Mouse (Mus musculus) intestine, embryonic 16.5 days (tissue): ENCODE measurements at regions not wholly inside any gene's neighbourhood (a gene's known extent, or its start where the extent isn't known, plus 50 kb on each side); places are given as distances from the start of the nearest gene placed in this dataset.
A peak's percentile ranks its signal among the peaks of the same experiment; 100 is the strongest.
"Not testable (repeated sequence)": the region's sequence is repeated elsewhere in the genome, so short reads cannot be mapped to it uniquely, and the experiment has no call there.

ENCODE experiments used
- ATAC-seq: fragments of 200-750 bp; cut with Nextera tagmentation; 2 replicates; pipeline ENCODE4 v1.8.0; 2017; ENCODE audit warnings: moderate TSS enrichment, moderate library complexity
- H3K27ac ChIP-seq: fragments of 300-500 bp; sonication (generic); 2 replicates; pipeline ENCODE4 v1.5.1; 2014; ENCODE audit warnings: mild to moderate bottlenecking, low read length
- H3K27me3 ChIP-seq: fragments of 300-500 bp; sonication (generic); replicated peaks from 2 replicates; pipeline ENCODE4 v1.6.1; 2014; ENCODE audit warnings: low read length, control low read depth, mixed read lengths; ENCODE audit not compliant: control insufficient read depth, insufficient read depth
- H3K36me3 ChIP-seq: fragments of 300-500 bp; sonication (generic); 2 replicates; pipeline ENCODE4 v1.6.1; 2014; ENCODE audit warnings: low read length, control low read depth; ENCODE audit not compliant: control insufficient read depth, insufficient read depth
- H3K4me1 ChIP-seq: fragments of 300-500 bp; sonication (generic); 2 replicates; pipeline ENCODE4 v1.6.1; 2014; ENCODE audit warnings: low read length, control low read depth, mixed read lengths; ENCODE audit not compliant: control insufficient read depth, insufficient read depth
- H3K4me2 ChIP-seq: fragments of 300-500 bp; sonication (generic); 2 replicates; pipeline ENCODE4 v1.6.1; 2014; ENCODE audit warnings: low read depth, low read length, control low read depth
- H3K4me3 ChIP-seq: fragments of 300-500 bp; sonication (generic); 2 replicates; pipeline ENCODE4 v1.5.1; 2014; ENCODE audit warnings: mild to moderate bottlenecking, low read length
- H3K9ac ChIP-seq: fragments of 300-500 bp; sonication (generic); 2 replicates; pipeline ENCODE4 v1.6.1; 2014; ENCODE audit warnings: low read depth, low read length
- H3K9me3 ChIP-seq: fragments of 300-500 bp; sonication (generic); 2 replicates; pipeline ENCODE4 v1.6.1; 2016; ENCODE audit warnings: low read length, control low read depth; ENCODE audit not compliant: control insufficient read depth
- WGBS: fragments of 180-500 bp; shearing (Covaris S2); extraction: QIAGEN DNeasy Blood & Tissue Kit; methylation state at CpG from one replicate; pipeline ENCODE4 v1.1.7; 2014; 5-methylcytosine and 5-hydroxymethylcytosine counted together

DNA sequence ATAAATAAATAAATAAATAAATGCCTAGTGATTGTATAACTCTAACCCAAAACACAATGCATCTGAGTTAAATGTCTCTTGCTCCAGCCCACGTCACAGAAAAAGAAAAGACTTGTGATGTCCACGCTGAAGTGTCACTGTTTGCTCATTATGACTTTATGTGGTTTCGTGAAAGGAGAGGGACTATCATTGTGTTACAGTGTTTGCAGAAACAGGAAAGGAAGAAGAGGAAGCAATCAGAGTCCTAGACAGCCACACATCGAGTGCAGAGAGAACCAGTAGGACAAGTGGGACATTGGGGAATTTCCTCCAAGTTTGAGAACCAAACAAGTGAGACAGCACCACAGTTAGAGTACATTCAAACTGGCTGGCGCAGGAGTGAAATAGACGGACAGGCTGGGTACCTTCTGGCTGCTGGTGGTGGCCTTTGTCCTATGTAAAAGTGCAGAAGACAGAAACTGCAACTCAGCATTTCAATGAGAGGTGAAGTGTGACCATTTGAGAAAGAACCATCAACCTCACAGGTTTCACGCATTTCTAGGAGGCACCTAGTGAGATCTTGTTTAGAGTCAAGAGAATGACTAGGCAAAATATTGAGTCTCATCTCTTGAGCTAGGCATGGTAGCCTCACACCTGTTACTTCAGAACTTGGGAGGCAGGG, 59.6 kb downstream of the Fasl start:
- no peaks in the 10 kb centered on the region for H3K9me3 ChIP-seq
- no peak overlapping the region for H3K9ac ChIP-seq
- 85% methylated on average over 7 of the region's 7 CpGs for WGBS
- no peak overlapping the region for H3K4me3 ChIP-seq
- no peak for ATAC-seq
- no peaks in the 10 kb centered on the region for H3K4me1 ChIP-seq
- H3K27me3 ChIP-seq, result no peaks in the 10 kb centered on the region
- no peak overlapping the region for H3K27ac ChIP-seq
- H3K36me3 ChIP-seq, result no peaks in the 10 kb centered on the region
- H3K4me2 ChIP-seq, result no peak overlapping the region

DNA sequence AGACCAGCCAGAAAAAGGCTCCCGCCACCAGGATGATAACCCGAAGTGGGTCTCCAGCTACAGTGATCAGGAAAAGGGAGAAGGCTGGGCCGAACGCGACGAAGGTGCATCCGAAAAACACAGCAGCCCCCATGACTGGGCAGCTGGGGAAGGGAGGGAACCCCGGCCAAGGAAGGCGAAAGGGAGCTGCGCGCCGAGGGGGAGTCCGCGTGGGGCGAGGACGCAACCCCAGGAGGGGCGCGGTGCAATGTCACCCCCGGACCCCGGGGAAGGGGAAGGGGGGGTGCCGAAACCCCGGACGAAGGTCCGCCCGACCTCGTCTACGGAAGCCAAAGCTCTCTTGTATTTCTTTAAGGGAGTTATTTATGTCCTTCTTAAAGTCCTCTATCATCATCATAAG, 60.9 kb downstream of the Fasl start:
- 81% methylated on average over 9 of the region's 27 CpGs for WGBS
- not testable (repeated sequence) for H3K4me1 ChIP-seq, H3K4me2 ChIP-seq, H3K36me3 ChIP-seq, H3K9ac ChIP-seq, H3K27me3 ChIP-seq, H3K27ac ChIP-seq, H3K9me3 ChIP-seq, H3K4me3 ChIP-seq
- peak; percentile 50 for ATAC-seq

DNA sequence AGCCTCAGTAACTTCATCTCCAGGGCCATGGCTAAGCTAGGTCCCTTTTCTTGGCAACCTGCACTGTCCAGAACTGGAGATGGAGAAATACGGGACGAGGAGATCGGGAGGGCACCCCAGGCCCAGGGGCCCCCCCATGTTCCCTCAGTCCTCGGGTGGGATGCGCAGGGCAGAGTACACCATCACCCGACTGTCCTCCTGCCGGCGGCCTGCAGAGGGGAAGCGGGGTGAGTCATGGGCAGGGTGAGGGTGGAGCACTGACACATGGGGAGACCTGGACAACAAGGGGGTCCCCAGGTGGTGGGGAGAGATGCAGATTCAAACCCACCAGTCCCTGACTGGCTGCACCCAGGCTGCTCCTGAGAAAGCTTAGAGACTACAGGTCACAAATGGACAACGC, 62.2 kb downstream of the Fasl start:
- H3K4me3 ChIP-seq, H3K9ac ChIP-seq, H3K27ac ChIP-seq, H3K36me3 ChIP-seq, ATAC-seq, H3K9me3 ChIP-seq, H3K4me2 ChIP-seq, H3K4me1 ChIP-seq, H3K27me3 ChIP-seq: not testable (repeated sequence)
- WGBS, result no CpG with 5 or more reads among the region's 10 CpGs

DNA sequence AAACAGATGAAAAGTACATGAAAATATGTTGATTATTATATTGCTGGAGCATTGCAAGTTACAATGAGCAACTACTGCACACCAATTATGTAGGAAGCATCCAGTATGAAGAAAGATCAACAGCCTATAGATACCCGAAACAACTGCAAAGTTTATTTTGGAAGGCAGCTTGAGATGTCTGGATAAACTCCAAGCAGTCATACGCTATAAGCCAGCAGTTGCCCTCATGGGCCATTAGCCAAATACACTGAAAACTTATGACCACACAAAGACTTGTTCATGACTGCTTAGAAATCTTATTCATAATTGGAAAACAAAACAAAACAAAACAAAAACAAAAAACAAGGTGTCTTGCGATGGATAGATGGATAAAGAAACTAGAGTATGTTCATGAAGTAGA, 68.4 kb downstream of the Fasl start:
- Histone ChIP-seq H3K4me3 (no peak overlapping the region), H3K4me2 (no peak overlapping the region), H3K36me3 (no peaks in the 10 kb centered on the region), H3K9me3 (no peaks in the 10 kb centered on the region), H3K27ac (no peak overlapping the region), H3K4me1 (0 out of 2 replicates have a peak, but pooled peaks cover 3% of the 10 kb centered on the region), H3K9ac (no peak overlapping the region), H3K27me3 (no peaks in the 10 kb centered on the region)
- 57% methylated on average over 3 of the region's 3 CpGs for WGBS
- no peak for ATAC-seq

DNA sequence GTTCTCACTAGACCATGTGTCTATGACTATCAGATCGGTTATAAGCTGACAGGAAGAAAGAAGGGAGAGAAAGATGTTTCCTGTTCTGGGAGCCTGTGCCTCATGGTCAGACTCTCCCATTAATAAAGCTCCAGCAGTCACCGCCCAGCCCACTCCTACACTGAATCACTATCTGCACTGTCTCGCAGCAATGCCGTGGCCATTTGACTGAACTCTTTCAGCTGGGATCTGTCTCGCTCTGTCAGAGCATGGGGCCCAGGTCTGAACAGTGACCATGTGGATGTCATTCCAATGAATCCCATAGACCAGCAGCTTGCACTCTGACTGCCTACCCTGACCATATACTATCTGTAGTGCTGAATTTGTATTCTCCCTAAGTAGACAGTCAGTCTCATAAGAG, 70.0 kb downstream of the Fasl start:
- H3K4me3 ChIP-seq, result no peak overlapping the region
- no peaks in the 10 kb centered on the region for H3K9me3 ChIP-seq
- no peak overlapping the region for H3K4me2 ChIP-seq
- ATAC-seq, result peak; percentile 77
- 0 out of 2 replicates have a peak, but pooled peaks cover 3% of the 10 kb centered on the region for H3K4me1 ChIP-seq
- no peaks in the 10 kb centered on the region for H3K27me3 ChIP-seq
- 15% methylated on average over 5 of the region's 5 CpGs for WGBS
- no peaks in the 10 kb centered on the region for H3K36me3 ChIP-seq
- no peak overlapping the region for H3K27ac ChIP-seq
- no peak overlapping the region for H3K9ac ChIP-seq

DNA sequence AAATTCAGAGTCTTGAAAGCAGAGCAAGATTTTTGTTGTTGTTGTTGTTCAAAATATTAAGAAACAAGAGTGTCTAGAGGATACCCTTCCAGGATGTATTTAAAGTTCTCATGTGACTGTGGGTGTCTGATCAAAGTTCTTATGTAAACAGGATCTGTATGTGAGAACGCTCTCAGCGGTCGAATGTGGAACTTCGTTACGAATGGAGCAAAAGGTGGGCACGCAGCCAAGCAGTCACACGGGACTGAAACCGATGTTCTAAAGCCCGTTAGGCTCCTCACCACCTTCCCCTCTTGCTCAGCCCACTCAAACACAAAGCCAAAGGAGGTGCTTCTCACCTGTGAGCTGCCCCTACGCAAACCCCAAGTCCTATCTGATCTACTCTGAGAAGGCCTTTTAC, 75.4 kb downstream of the Fasl start:
- WGBS, result 50% methylated on average over 10 of the region's 10 CpGs
- H3K27me3 ChIP-seq, result no peaks in the 10 kb centered on the region
- no peak overlapping the region for H3K4me3 ChIP-seq
- H3K27ac ChIP-seq, result no peak overlapping the region
- ATAC-seq, result no peak
- no peaks in the 10 kb centered on the region for H3K4me1 ChIP-seq
- no peaks in the 10 kb centered on the region for H3K36me3 ChIP-seq
- H3K9me3 ChIP-seq, result no peaks in the 10 kb centered on the region
- 0 out of 2 replicates have a peak overlapping the region, but pooled peaks have one; percentile 14 for H3K4me2 ChIP-seq
- no peak overlapping the region for H3K9ac ChIP-seq

DNA sequence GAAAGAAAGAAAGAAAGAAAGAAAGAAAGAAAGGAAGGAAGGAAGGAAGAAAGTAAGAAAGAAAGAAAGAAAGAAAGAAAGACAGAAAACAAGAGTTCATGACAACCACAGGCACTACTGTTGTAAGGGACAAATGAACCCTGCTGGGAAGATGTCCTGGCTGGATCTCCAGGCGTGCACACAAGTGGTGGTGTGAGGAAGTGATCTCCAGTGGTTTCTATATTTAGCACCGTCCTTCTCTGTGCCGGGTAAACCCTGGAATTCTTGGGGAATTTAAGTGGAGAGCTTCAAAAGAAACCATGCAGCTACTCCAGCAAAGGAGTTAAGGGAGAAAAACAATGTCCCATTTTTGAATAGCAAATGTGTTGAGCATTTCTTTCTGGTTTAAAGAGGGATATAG, 76.0 kb downstream of the Fasl start:
- no peak for ATAC-seq
- no peaks in the 10 kb centered on the region for H3K9me3 ChIP-seq
- H3K27ac ChIP-seq, result no peak overlapping the region
- 19% methylated on average over 3 of the region's 3 CpGs for WGBS
- H3K9ac ChIP-seq, result no peak overlapping the region
- H3K4me3 ChIP-seq, result no peak overlapping the region
- no peaks in the 10 kb centered on the region for H3K27me3 ChIP-seq
- no peaks in the 10 kb centered on the region for H3K4me1 ChIP-seq
- H3K4me2 ChIP-seq, result no peak overlapping the region
- no peaks in the 10 kb centered on the region for H3K36me3 ChIP-seq

DNA sequence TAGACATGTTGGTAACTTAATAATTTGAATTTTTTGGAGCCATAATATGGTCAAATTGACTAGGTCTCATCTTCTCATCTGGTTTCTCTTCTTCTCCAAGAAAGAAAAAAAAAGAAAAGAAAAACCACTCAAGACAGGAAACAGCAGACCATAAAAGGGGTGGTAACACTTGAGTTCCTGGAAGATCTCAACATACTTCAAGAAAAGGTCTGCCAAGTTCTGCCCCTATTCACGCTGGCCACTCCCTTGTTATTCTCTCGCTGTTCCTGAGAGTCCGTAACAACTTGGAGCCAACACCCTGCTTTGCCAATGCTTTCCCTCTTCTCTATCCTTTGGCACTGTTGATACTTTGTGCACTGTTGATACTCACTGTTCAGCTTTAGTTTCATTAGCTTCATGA, 81.2 kb downstream of the Fasl start:
- ATAC-seq, result no peak
- Histone ChIP-seq H3K4me2 (no peak overlapping the region), H3K4me1 (no peaks in the 10 kb centered on the region), H3K36me3 (no peaks in the 10 kb centered on the region), H3K27me3 (no peaks in the 10 kb centered on the region), H3K9me3 (no peaks in the 10 kb centered on the region), H3K9ac (no peak overlapping the region), H3K27ac (no peak overlapping the region), H3K4me3 (no peak overlapping the region)
- 61% methylated on average over 3 of the region's 3 CpGs for WGBS

DNA sequence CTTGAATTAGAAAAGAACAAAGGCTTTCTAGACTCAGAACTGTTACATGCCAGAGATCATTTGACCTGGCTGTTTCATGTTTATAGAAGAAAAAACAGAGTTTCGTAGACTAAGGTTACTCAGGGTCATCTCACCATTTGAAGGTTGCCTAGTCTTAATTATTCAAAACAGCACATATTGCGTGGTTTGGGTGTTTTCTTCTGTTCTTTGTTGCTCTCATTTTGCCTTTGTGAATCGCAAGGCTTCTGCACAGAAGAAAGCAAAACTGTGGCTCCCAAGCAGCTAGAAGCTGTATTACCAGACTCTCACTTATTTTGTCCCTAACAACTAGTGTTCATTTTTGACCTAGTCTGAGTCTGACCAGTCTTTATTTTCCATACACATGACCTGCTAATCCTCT, 83.3 kb downstream of the Fasl start:
- 75% methylated on average over 3 of the region's 3 CpGs for WGBS
- Histone ChIP-seq H3K4me3 (no peak overlapping the region), H3K9me3 (no peaks in the 10 kb centered on the region), H3K36me3 (no peaks in the 10 kb centered on the region), H3K27me3 (no peaks in the 10 kb centered on the region), H3K4me2 (no peak overlapping the region), H3K4me1 (no peaks in the 10 kb centered on the region), H3K27ac (no peak overlapping the region), H3K9ac (no peak overlapping the region)
- no peak for ATAC-seq

DNA sequence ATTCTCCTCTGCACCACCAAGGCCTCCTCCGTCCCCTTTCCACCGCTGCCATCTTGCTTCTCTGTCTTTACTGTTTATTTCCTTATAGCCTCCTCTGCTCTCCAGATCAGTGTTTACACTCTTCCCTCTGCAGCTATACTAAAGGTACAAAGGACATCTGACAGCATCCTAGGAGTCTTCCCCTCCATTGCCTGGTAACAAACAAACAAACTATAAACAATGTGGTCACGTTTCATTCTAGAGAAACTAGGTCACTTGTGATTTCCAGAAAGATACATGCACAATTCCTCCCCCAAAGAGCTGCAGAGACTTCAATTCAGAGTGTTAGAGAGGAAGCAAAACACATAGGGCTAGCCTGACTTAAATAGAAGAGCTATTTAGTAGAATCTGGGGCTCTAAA, 83.8 kb downstream of the Fasl start:
- H3K9ac ChIP-seq, result no peak overlapping the region
- no peak overlapping the region for H3K4me3 ChIP-seq
- H3K9me3 ChIP-seq, result no peaks in the 10 kb centered on the region
- ATAC-seq, result 0 out of 2 replicates have a peak, but pooled peaks have one; percentile 13
- H3K27me3 ChIP-seq, result no peaks in the 10 kb centered on the region
- H3K36me3 ChIP-seq, result no peaks in the 10 kb centered on the region
- no peaks in the 10 kb centered on the region for H3K4me1 ChIP-seq
- 37% methylated on average over 3 of the region's 3 CpGs for WGBS
- no peak overlapping the region for H3K4me2 ChIP-seq
- H3K27ac ChIP-seq, result no peak overlapping the region
